Mouse (Mus musculus): ENCODE data around the gene Ptpre. TPM values are rescaled to one million over a fixed set of nuclear protein-coding genes. Genes with fewer than 3 reads are reported as not detected.

The Ptpre gene
- polyA plus RNA-seq, 1 experiment from 2014 or later, result 2.2 TPM

DNA sequence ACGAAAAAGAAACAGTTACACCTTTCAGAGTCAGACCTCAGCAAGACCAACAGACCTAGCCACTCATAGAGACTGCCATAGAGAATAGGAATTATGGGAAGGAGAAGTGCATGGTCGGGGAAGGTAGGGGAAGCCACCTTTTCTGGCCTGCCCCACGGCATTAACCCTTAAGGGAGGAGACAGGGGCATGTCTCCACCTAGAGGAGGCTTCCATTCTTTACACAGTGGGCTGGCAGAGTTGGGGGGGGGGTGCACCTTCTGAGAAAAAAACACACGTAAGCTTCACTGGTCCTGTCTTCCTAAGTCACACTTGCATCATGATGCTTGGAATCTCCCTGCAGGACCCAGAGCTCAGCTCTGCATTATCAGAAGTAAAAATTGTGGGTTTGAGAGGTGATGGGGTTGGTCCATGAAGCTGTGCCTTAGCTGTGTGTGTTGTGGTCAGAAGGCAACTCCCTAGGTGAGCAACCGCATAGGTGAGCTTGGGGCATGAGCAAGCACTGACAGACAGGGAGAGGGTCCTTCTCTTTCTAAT is 58.4 kb downstream of the Ptpre start:
- WGBS, result 34% methylated on average over 5 of the region's 5 CpGs
- H3K27ac ChIP-seq, result peak overlapping the region; percentile 54; the same call in 1 of the 2 replicates
- no peaks in the 10 kb centered on the region for H3K9me3 ChIP-seq
- H3K27me3 ChIP-seq, result no peaks in the 10 kb centered on the region
- 0 out of 2 replicates have a peak, but pooled peaks have one; percentile 22 for ATAC-seq (ENCODE audit: insufficient number of reproducible peaks, insufficient read depth, low FRiP score, low TSS enrichment, low read depth)
- no peak overlapping the region for H3K4me2 ChIP-seq
- no peak overlapping the region for H3K4me3 ChIP-seq (replicated peaks)
- H3K4me1 ChIP-seq (replicated peaks), result peaks cover 43% of the 10 kb centered on the region
- no peak overlapping the region for H3K9ac ChIP-seq (replicated peaks)
- no peaks in the 10 kb centered on the region for H3K36me3 ChIP-seq

- no peak overlapping the region for H3K9ac ChIP-seq (replicated peaks)
- H3K4me2 ChIP-seq, result no peak overlapping the region
- H3K4me1 ChIP-seq (replicated peaks), result peaks cover 43% of the 10 kb centered on the region
- no peak for ATAC-seq (ENCODE audit: insufficient number of reproducible peaks, insufficient read depth, low FRiP score, low TSS enrichment, low read depth)
- no peak overlapping the region for H3K4me3 ChIP-seq (replicated peaks)
- no peaks in the 10 kb centered on the region for H3K9me3 ChIP-seq
- no peaks in the 10 kb centered on the region for H3K27me3 ChIP-seq
- H3K36me3 ChIP-seq, result no peaks in the 10 kb centered on the region
- 57% methylated on average over 9 of the region's 9 CpGs for whole genome bisulfite sequencing
- H3K27ac ChIP-seq, result no peak overlapping the region
These were observed 59.7 kb downstream of the Ptpre start for GRCm38 (mm10) chr7:135597006-135597405.

- no peaks in the 10 kb centered on the region for H3K27me3 ChIP-seq
- no peaks in the 10 kb centered on the region for H3K9me3 ChIP-seq
- no peak overlapping the region for H3K4me3 ChIP-seq (replicated peaks)
- 71% methylated on average over 12 of the region's 12 CpGs for WGBS
- H3K4me1 ChIP-seq (replicated peaks), result peaks cover 43% of the 10 kb centered on the region
- H3K9ac ChIP-seq (replicated peaks), result no peak overlapping the region
- H3K27ac ChIP-seq, result peak overlapping the region; percentile 30; the same call in 1 of the 2 replicates
- no peak overlapping the region for H3K4me2 ChIP-seq
- no peaks in the 10 kb centered on the region for H3K36me3 ChIP-seq
- ATAC-seq (ENCODE audit: insufficient number of reproducible peaks, insufficient read depth, low FRiP score, low TSS enrichment, low read depth), result no peak
These were observed 60.5 kb downstream of the Ptpre start for GRCm38 (mm10) chr7:135597604-135598289.

DNA sequence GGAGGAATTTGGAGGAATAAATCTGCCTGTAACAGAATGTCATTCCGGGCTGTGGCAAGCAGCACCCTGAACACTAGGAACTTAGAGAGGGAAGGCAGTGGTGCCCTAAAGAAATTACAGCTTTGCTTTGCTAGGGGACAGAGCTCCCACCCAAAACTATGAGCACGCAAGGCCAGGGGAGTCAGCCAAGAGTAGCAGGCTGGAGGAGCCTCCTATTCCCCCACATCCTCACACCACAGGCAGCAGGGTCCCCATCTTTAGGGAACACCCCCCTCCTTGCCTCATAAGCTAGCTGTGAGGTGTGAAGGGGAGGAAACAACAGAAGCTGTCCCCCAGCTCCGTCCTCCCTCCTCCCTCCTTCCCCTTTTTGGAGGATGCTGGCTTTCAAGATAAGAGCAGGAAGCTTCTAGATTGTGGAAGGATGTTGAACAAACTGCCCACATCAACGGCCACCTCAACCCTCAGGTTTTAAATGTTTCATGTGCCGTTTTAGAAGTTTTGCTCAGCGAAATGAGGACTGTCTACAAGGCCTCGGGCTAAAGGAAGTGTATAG is 61.1 kb downstream of the Ptpre start:
- ATAC-seq (ENCODE audit: insufficient number of reproducible peaks, insufficient read depth, low FRiP score, low TSS enrichment, low read depth), result no peak
- no peak overlapping the region for H3K9ac ChIP-seq (replicated peaks)
- no peak overlapping the region for H3K4me3 ChIP-seq (replicated peaks)
- no peaks in the 10 kb centered on the region for H3K36me3 ChIP-seq
- no peaks in the 10 kb centered on the region for H3K9me3 ChIP-seq
- H3K4me1 ChIP-seq (replicated peaks), result peaks cover 43% of the 10 kb centered on the region
- H3K4me2 ChIP-seq, result no peak overlapping the region
- H3K27ac ChIP-seq, result 0 out of 2 replicates have a peak overlapping the region, but pooled peaks have one; percentile 30
- no peaks in the 10 kb centered on the region for H3K27me3 ChIP-seq
- WGBS, result 59% methylated on average over 7 of the region's 7 CpGs

DNA sequence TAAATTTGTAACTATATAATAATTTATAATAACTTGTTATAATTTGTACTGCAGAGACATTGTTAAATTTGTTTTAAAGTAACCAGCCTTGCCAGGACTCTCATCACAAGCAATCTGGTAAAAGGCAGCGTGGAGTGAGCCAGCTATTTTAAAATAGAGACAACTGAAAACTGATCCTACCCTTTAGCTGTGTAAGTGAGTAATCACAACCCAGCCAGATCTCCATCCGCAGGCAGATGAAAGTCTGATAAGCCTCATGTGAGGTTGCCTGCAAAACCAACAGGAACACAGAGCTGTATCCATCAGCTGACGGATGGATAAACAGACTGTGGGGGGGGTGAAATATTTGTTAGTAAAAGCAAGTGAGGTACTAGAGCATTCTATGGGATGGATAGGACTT is 62.8 kb downstream of the Ptpre start:
- no peak overlapping the region for H3K27ac ChIP-seq
- peaks cover 36% of the 10 kb centered on the region for H3K4me1 ChIP-seq (replicated peaks)
- H3K4me2 ChIP-seq, result no peak overlapping the region
- no peak for ATAC-seq (ENCODE audit: insufficient number of reproducible peaks, insufficient read depth, low FRiP score, low TSS enrichment, low read depth)
- no peak overlapping the region for H3K9ac ChIP-seq (replicated peaks)
- H3K9me3 ChIP-seq, result no peaks in the 10 kb centered on the region
- no peaks in the 10 kb centered on the region for H3K36me3 ChIP-seq
- no peaks in the 10 kb centered on the region for H3K27me3 ChIP-seq
- no peak overlapping the region for H3K4me3 ChIP-seq (replicated peaks)
- WGBS, result 73% methylated on average over 3 of the region's 3 CpGs

- Histone ChIP-seq H3K4me1 (replicated peaks) (peaks cover 25% of the 10 kb centered on the region), H3K4me2 (no peak overlapping the region), H3K9me3 (no peaks in the 10 kb centered on the region), H3K9ac (replicated peaks) (no peak overlapping the region), H3K36me3 (no peaks in the 10 kb centered on the region), H3K27me3 (no peaks in the 10 kb centered on the region), H3K4me3 (replicated peaks) (no peak overlapping the region), H3K27ac (no peak overlapping the region)
- ATAC-seq (ENCODE audit: insufficient number of reproducible peaks, insufficient read depth, low FRiP score, low TSS enrichment, low read depth), result no peak
- whole genome bisulfite sequencing, result 76% methylated on average over 8 of the region's 8 CpGs
These were observed 64.3 kb downstream of the Ptpre start for GRCm38 (mm10) chr7:135601607-135602006.

DNA sequence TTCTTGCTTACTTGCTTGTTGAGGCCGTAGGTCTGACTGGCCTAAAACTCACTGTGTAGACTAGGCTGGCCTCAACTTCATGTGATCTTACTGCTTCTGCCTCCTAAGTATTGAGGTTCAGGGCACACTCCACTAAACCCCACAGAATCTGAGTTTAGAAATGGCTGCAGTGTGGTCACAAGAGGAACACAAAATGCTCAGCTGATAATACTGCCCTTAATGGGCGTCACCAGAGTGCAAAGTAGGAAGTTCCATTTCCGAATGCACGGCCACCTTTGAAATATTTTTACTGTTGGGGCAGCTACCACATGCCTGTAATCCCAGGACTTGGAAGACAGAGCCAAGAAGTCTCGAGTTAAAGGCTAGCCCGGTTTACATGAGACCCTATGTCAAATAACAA is 65.0 kb downstream of the Ptpre start:
- peaks cover 18% of the 10 kb centered on the region for H3K4me1 ChIP-seq (replicated peaks)
- no peaks in the 10 kb centered on the region for H3K27me3 ChIP-seq
- H3K9ac ChIP-seq (replicated peaks), result no peak overlapping the region
- no peak overlapping the region for H3K4me2 ChIP-seq
- ATAC-seq (ENCODE audit: insufficient number of reproducible peaks, insufficient read depth, low FRiP score, low TSS enrichment, low read depth), result no peak
- WGBS, result 84% methylated on average over 6 of the region's 6 CpGs
- H3K4me3 ChIP-seq (replicated peaks), result no peak overlapping the region
- no peak overlapping the region for H3K27ac ChIP-seq
- H3K9me3 ChIP-seq, result no peaks in the 10 kb centered on the region
- no peaks in the 10 kb centered on the region for H3K36me3 ChIP-seq

- peaks cover 13% of the 10 kb centered on the region for H3K4me1 ChIP-seq (replicated peaks)
- no peak overlapping the region; the same call in 1 of the 2 replicates for H3K27ac ChIP-seq
- no peak overlapping the region for H3K9ac ChIP-seq (replicated peaks)
- 61% methylated on average over 5 of the region's 5 CpGs for WGBS
- no peaks in the 10 kb centered on the region for H3K36me3 ChIP-seq
- H3K27me3 ChIP-seq, result no peaks in the 10 kb centered on the region
- ATAC-seq (ENCODE audit: insufficient number of reproducible peaks, insufficient read depth, low FRiP score, low TSS enrichment, low read depth), result no peak
- no peak overlapping the region for H3K4me2 ChIP-seq
- no peak overlapping the region for H3K4me3 ChIP-seq (replicated peaks)
- no peaks in the 10 kb centered on the region for H3K9me3 ChIP-seq
These were observed 65.7 kb downstream of the Ptpre start for GRCm38 (mm10) chr7:135602881-135603523.

- Histone ChIP-seq H3K27ac (peak overlapping the region; percentile 18; the same call in 1 of the 2 replicates), H3K4me1 (replicated peaks) (peaks cover 16% of the 10 kb centered on the region), H3K27me3 (no peaks in the 10 kb centered on the region), H3K9me3 (no peaks in the 10 kb centered on the region), H3K9ac (replicated peaks) (no peak overlapping the region), H3K4me3 (replicated peaks) (no peak overlapping the region), H3K4me2 (peak overlapping the region; percentile 6; the same call in 1 of the 2 replicates), H3K36me3 (no peaks in the 10 kb centered on the region)
- 57% methylated on average over 15 of the region's 15 CpGs for WGBS
- no peak for ATAC-seq (ENCODE audit: insufficient number of reproducible peaks, insufficient read depth, low FRiP score, low TSS enrichment, low read depth)
These were observed 67.9 kb downstream of the Ptpre start for GRCm38 (mm10) chr7:135605002-135605803.

DNA sequence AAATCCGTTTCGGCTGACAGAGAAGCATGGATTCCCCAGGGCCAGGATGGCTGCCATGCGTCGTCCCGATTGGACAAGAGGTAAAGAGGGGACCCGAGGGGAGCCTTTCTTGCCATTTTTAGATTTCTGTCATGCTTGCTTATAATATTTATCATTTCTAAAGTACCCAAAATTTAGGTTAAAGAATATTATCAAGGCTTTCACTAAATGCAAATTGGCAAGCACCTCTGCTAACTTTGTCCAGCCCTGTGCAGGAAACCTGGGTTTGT is 68.5 kb downstream of the Ptpre start:
- Histone ChIP-seq H3K9ac (replicated peaks) (no peak overlapping the region), H3K27me3 (no peaks in the 10 kb centered on the region), H3K9me3 (no peaks in the 10 kb centered on the region), H3K4me1 (replicated peaks) (peaks cover 16% of the 10 kb centered on the region), H3K36me3 (no peaks in the 10 kb centered on the region), H3K4me2 (no peak overlapping the region), H3K27ac (no peak overlapping the region; the same call in 1 of the 2 replicates), H3K4me3 (replicated peaks) (no peak overlapping the region)
- 86% methylated on average over 6 of the region's 6 CpGs for WGBS
- no peak for ATAC-seq (ENCODE audit: insufficient number of reproducible peaks, insufficient read depth, low FRiP score, low TSS enrichment, low read depth)

DNA sequence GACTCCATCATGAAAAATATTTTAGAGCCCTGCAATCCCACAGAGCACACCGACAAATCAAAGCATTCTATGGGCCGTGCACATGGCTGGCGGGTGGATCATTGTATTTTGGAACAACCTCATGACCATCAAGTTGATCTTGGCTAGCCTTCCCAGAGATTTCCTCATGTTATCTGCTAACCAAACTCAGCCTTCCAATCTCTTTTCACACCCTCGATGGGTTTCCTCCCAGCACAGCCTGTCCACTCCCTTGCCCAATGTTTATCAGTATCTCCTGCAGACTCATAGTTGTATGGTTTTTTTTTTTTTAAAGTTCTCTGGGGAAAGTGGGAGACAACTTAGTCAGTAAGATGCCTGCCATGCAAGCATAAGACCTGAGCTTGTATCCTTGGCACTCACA is 70.9 kb downstream of the Ptpre start:
- Histone ChIP-seq H3K4me1 (replicated peaks) (peaks cover 24% of the 10 kb centered on the region), H3K9me3 (no peaks in the 10 kb centered on the region), H3K27me3 (no peaks in the 10 kb centered on the region), H3K36me3 (no peaks in the 10 kb centered on the region), H3K9ac (replicated peaks) (no peak overlapping the region), H3K27ac (no peak overlapping the region), H3K4me2 (no peak overlapping the region), H3K4me3 (replicated peaks) (no peak overlapping the region)
- WGBS, result 88% methylated on average over 4 of the region's 4 CpGs
- no peak for ATAC-seq (ENCODE audit: insufficient number of reproducible peaks, insufficient read depth, low FRiP score, low TSS enrichment, low read depth)
